Comparison of ENCODE assay signal across 8 mouse cellular contexts in the genomic region with DNA sequence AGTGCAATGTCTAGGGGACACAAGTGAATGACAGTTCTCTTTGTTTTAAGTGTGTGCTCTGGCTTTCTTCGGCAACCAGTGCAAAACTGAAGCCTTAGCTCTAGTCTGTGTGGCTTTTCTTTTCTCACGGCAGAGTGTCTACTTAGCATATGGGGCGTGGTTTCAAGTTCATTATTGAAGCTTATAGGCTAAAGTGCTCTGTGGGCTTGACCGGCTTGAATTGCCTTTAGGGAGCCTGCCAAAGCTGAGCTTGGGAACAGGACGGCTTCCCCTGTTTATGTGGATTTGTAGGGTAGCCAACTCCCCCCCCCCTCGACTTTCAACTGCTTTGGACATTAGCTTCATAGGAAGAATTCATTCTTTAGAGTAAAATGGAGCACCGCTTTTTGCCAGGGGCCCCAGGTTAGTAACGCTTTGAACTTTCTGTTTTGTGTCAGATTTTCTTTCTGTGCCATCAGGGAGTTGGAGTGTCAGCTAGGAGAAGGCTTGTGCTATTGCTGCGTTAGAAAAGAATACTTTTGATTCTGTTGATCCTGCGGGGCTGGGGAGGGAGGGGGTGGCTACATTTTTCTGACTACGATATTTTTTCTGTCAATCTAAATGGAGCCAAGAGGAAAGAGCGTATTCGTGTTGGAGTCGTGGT. TPM values are rescaled to one million over a fixed set of nuclear protein-coding genes. Genes with fewer than 3 reads are reported as not detected.
DNase-seq lines count a peak whose midpoint lies in the region; ATAC-seq and TF ChIP-seq lines count a peak whose summit lies in the region.

No protein-coding gene starts in this region.

- H3K4me3 ChIP-seq in embryonic facial prominence, embryonic 10.5 days = peak overlapping the region; percentile 47
- peak overlapping the region; percentile 49 for H3K4me3 ChIP-seq in intestine, embryonic 16.5 days (ENCODE audit: low read length)
- no peak overlapping the region for H3K4me3 ChIP-seq in limb, embryonic 11.5 days (ENCODE audit: low read depth, low read length)
- peak overlapping the region; percentile 5 for H3K4me3 ChIP-seq in midbrain, embryonic 11.5 days (ENCODE audit: low read depth, low read length)
- peak overlapping the region; percentile 40 for H3K4me3 ChIP-seq in small intestine, adult 2 months (ENCODE audit: low read depth, low read length)

- no peaks in the 10 kb centered on the region for H3K27me3 ChIP-seq in embryonic facial prominence, embryonic 10.5 days (replicated peaks; ENCODE audit: low read depth, poor library complexity, severe bottlenecking)
- no peaks in the 10 kb centered on the region for H3K27me3 ChIP-seq in intestine, embryonic 16.5 days (replicated peaks; ENCODE audit: control insufficient read depth, insufficient read depth, low read length)
- no peaks in the 10 kb centered on the region for H3K27me3 ChIP-seq in limb, embryonic 11.5 days (ENCODE audit: control insufficient read depth, insufficient read depth, low read length)
- H3K27me3 ChIP-seq in midbrain, embryonic 11.5 days (ENCODE audit: control insufficient read depth, insufficient read depth, low read length) = no peaks in the 10 kb centered on the region
- H3K27me3 ChIP-seq in small intestine, adult 2 months (ENCODE audit: control insufficient read depth, insufficient read depth, low read length) = no peaks in the 10 kb centered on the region

- no peak overlapping the region for H3K27ac ChIP-seq in embryonic facial prominence, embryonic 10.5 days (replicated peaks)
- H3K27ac ChIP-seq in intestine, embryonic 16.5 days (ENCODE audit: low read length) = peak overlapping the region; percentile 79
- no peak overlapping the region for H3K27ac ChIP-seq in limb, embryonic 11.5 days (replicated peaks; ENCODE audit: low read depth, low read length)
- no peak overlapping the region for H3K27ac ChIP-seq in midbrain, embryonic 11.5 days (ENCODE audit: low read depth, low read length)
- peak overlapping the region; percentile 90 for H3K27ac ChIP-seq in small intestine, adult 2 months (ENCODE audit: insufficient read depth, low read depth, low read length)

- no peaks in the 10 kb centered on the region for H3K36me3 ChIP-seq in embryonic facial prominence, embryonic 10.5 days (replicated peaks)
- H3K36me3 ChIP-seq in intestine, embryonic 16.5 days (ENCODE audit: control insufficient read depth, insufficient read depth, low read length) = no peaks in the 10 kb centered on the region
- H3K36me3 ChIP-seq in limb, embryonic 11.5 days (ENCODE audit: control insufficient read depth, insufficient read depth, low read length) = no peaks in the 10 kb centered on the region
- no peaks in the 10 kb centered on the region for H3K36me3 ChIP-seq in midbrain, embryonic 11.5 days (ENCODE audit: control insufficient read depth, insufficient read depth, low read length)
- no peaks in the 10 kb centered on the region; the same call in 1 of the 2 replicates for H3K36me3 ChIP-seq in small intestine, adult 2 months (ENCODE audit: control insufficient read depth, insufficient read depth, low read length)

- peak overlapping the region; percentile 54 for H3K4me2 ChIP-seq in intestine, embryonic 16.5 days (ENCODE audit: low read depth, low read length)
- peak overlapping the region; percentile 34; the same call in 1 of the 2 replicates for H3K4me2 ChIP-seq in limb, embryonic 11.5 days (ENCODE audit: low read depth, severe bottlenecking)
- H3K4me2 ChIP-seq in midbrain, embryonic 11.5 days = peak overlapping the region; percentile 29

- WGBS in embryonic facial prominence, embryonic 10.5 days = 21% methylated on average over 14 of the region's 14 CpGs
- 9% methylated on average over 14 of the region's 14 CpGs for WGBS in intestine, embryonic 16.5 days
- 28% methylated on average over 14 of the region's 14 CpGs for WGBS in limb, embryonic 11.5 days
- WGBS in midbrain, embryonic 11.5 days = 18% methylated on average over 14 of the region's 14 CpGs
- WGBS in small intestine, adult 2 months = 2% methylated on average over 14 of the region's 14 CpGs

- no peak for TF ChIP-seq CTCF in small intestine, adult 2 months (IDR thresholded peaks at IDR 0.05; ENCODE audit: extremely low read depth, insufficient read length, insufficient replicate concordance, low read depth, low read length)

- H3K9ac ChIP-seq in intestine, embryonic 16.5 days (ENCODE audit: low read depth, low read length) = peak overlapping the region; percentile 66
- no peak overlapping the region for H3K9ac ChIP-seq in limb, embryonic 11.5 days (ENCODE audit: low read length)
- no peak overlapping the region for H3K9ac ChIP-seq in midbrain, embryonic 11.5 days (ENCODE audit: low read length)

- peak; percentile 75; the same call in 1 of the 2 replicates for TF ChIP-seq POLR2A in small intestine, adult 2 months (IDR thresholded peaks at IDR 0.05; ENCODE audit: low read depth, low read length)

- H3K4me1 ChIP-seq in embryonic facial prominence, embryonic 10.5 days = peaks cover 16% of the 10 kb centered on the region
- peaks cover 21% of the 10 kb centered on the region for H3K4me1 ChIP-seq in intestine, embryonic 16.5 days (ENCODE audit: control insufficient read depth, insufficient read depth, low read length)
- H3K4me1 ChIP-seq in limb, embryonic 11.5 days (ENCODE audit: control insufficient read depth, insufficient read depth, low read length) = no peaks in the 10 kb centered on the region
- peaks cover 3% of the 10 kb centered on the region; the same call in 1 of the 2 replicates for H3K4me1 ChIP-seq in midbrain, embryonic 11.5 days (ENCODE audit: control insufficient read depth, insufficient read depth, low read length)
- peaks cover 10% of the 10 kb centered on the region; the same call in 1 of the 2 replicates for H3K4me1 ChIP-seq in small intestine, adult 2 months (ENCODE audit: control insufficient read depth, insufficient read depth, insufficient read length, low read length)

- peak; percentile 93 for ATAC-seq in frontal cortex, adult (ENCODE audit: low TSS enrichment)
- peak; percentile 90 for ATAC-seq in intestine, embryonic 16.5 days
- peak; percentile 80; the same call in 1 of the 2 replicates for ATAC-seq in limb, embryonic 11.5 days (ENCODE audit: insufficient number of reproducible peaks, low FRiP score, low TSS enrichment, low read depth)
- peak; percentile 96 for ATAC-seq in midbrain, embryonic 11.5 days (ENCODE audit: low FRiP score)

- no peaks in the 10 kb centered on the region for H3K9me3 ChIP-seq in embryonic facial prominence, embryonic 10.5 days
- H3K9me3 ChIP-seq in intestine, embryonic 16.5 days (ENCODE audit: control insufficient read depth, low read length) = no peaks in the 10 kb centered on the region
- H3K9me3 ChIP-seq in limb, embryonic 11.5 days (ENCODE audit: control insufficient read depth, low read length) = no peaks in the 10 kb centered on the region
- H3K9me3 ChIP-seq in midbrain, embryonic 11.5 days (ENCODE audit: control insufficient read depth, low read length) = no peaks in the 10 kb centered on the region

- DNase-seq in frontal cortex, postnatal 25 days (ENCODE audit: low spot score in 2 of 2) = no peak
- DNase-seq in embryonic facial prominence, embryonic 10.5 days (ENCODE audit: low spot score) = peak; percentile 66
- peak; percentile 99 for DNase-seq in heart, adult 11 months
- peak; percentile 54 for DNase-seq in limb, embryonic 11.5 days (ENCODE audit: low spot score)
- peak; percentile 93 for DNase-seq in midbrain, embryonic 11.5 days (ENCODE audit: low spot score, missing footprints)

RNA-seq across cellular contexts. Expression of gene Pld1, which starts 45.6 kb away (rescaled TPM):
- polyA plus RNA-seq in embryonic facial prominence, embryonic 10.5 days (2016; fragmentation: Nextera tagmentation; extraction: Ambion mirVana) = 2.0 and 2.3 TPM in 2 replicates
- 22.3 and 25.9 TPM in 2 replicates for polyA plus RNA-seq in intestine, embryonic 16.5 days (2015; fragmentation: Nextera tagmentation; extraction: Ambion mirVana)
- polyA plus RNA-seq in limb, embryonic 11.5 days (2014; fragmentation: Nextera tagmentation; extraction: Ambion mirVana) = 1.7 and 2.0 TPM in 2 replicates
- polyA plus RNA-seq in midbrain, embryonic 11.5 days (2014; fragmentation: Nextera tagmentation; extraction: Ambion mirVana) = 4.5 and 5.2 TPM in 2 replicates
- polyA plus RNA-seq in small intestine, adult 2 months (2012; rRNA removed) = 5.4 and 14.9 TPM in 2 replicates

Comparison
In these comparisons a context has a peak if more than half of its experiments do, and no peak if none do; other contexts are left out.
1. DNase-seq: peak in embryonic facial prominence, embryonic 10.5 days (single experiment), heart, adult 11 months (single experiment), limb, embryonic 11.5 days (single experiment) and midbrain, embryonic 11.5 days (single experiment); none in frontal cortex, postnatal 25 days (0 of 2).
2. H3K27ac ChIP-seq: peak in intestine, embryonic 16.5 days (single experiment) and small intestine, adult 2 months (single experiment); none in embryonic facial prominence, embryonic 10.5 days (single experiment), limb, embryonic 11.5 days (single experiment) and midbrain, embryonic 11.5 days (single experiment).
3. Peak in every context shown above with its lines, with median percentiles within 50 percentile points of each other: ATAC-seq and H3K4me2 ChIP-seq.